ENCODE assay signal across 18 mouse cellular contexts in the genomic region with DNA sequence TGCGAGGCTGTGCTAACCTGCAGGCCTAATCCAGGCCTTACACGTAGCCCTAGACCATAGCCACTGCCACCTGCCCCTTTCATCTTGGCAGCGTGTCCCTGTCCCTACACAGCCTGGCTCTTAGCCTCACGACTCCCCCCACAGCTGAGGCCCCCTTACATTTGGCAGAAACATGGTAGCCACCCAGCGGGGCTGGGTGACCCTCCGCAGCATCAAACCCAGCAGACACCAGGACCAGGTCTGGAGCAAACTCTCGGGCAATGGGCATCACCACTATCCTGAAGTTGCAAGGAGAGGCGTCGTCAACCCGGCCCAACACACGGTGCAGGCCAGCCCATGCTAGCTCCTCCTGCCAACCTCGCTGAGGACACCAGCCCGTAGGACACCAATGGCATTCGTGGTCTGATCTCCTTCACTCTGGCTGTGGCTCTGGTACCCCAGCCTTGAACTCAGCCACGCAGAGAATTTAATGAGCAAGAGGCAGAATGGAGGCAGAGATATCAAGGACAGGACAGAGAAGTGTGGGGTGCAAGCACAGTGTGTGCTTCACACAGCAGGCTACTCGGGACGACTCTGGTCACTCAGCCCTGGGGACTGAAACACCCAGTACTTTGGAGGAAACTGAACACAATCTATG.
"Had no signal": no experiment of that assay in that cellular context is flagged by ENCODE, and none has a peak within 500 bp of the region (broad histone marks: within the 10 kb centered on the region; RNA-seq: fewer than 3 reads in every experiment).

No protein-coding gene starts in this region.

- H3K27ac ChIP-seq: neural tube, embryonic 13.5 days; neural tube, embryonic 15.5 days had no signal

- H3K4me2 ChIP-seq: lung, embryonic 14.5 days; midbrain, embryonic 11.5 days; midbrain, embryonic 13.5 days; midbrain, embryonic 15.5 days; neural tube, embryonic 13.5 days; neural tube, embryonic 15.5 days had no signal

- ATAC-seq: midbrain, embryonic 13.5 days; midbrain, embryonic 15.5 days had no signal

- H3K9me3 ChIP-seq: midbrain, embryonic 13.5 days; midbrain, embryonic 15.5 days; neural tube, embryonic 13.5 days; neural tube, embryonic 15.5 days had no signal

- H3K9ac ChIP-seq: lung, embryonic 14.5 days; midbrain, embryonic 13.5 days; midbrain, embryonic 15.5 days; neural tube, embryonic 13.5 days; neural tube, embryonic 15.5 days had no signal

- DNase-seq: lung, adult 18-20 months; lung, embryonic 14.5 days; lung, postnatal 10 days; lung, postnatal 4 days; retina, postnatal 1 day; right cerebral cortex, adult 18-20 months; right cerebral cortex, postnatal 25 days; right cerebral cortex, postnatal 4 days; spleen, adult 18-20 months; thymus, adult 2 months; thymus, postnatal 25 days; thymus, postnatal 4 days had no signal

- H3K4me3 ChIP-seq: midbrain, embryonic 13.5 days; midbrain, embryonic 15.5 days; myocyte; neural tube, embryonic 13.5 days; neural tube, embryonic 15.5 days had no signal

- H3K27me3 ChIP-seq: midbrain, embryonic 13.5 days; midbrain, embryonic 15.5 days; neural tube, embryonic 13.5 days; neural tube, embryonic 15.5 days had no signal
